Mouse (Mus musculus) CH12.LX (cell line): ENCODE measurements around the gene Best2. TPM values are rescaled to one million over a fixed set of nuclear protein-coding genes. Genes with fewer than 3 reads are reported as not detected.

Experiments used
- DNase-seq: peaks from one replicate; pipeline ENCODE4 v3.0.0-alpha.2; 2013; ENCODE audit errors: extremely low read depth
- H3K27ac ChIP-seq: 2 replicates; pipeline ENCODE4 v1.5.1; 2012; ENCODE audit warnings: low read depth, mild to moderate bottlenecking, control low read depth, moderate library complexity; ENCODE audit not compliant: insufficient read depth
- H3K27me3 ChIP-seq: replicated peaks from 2 replicates; pipeline ENCODE3; 2012; ENCODE audit warnings: inconsistent platforms
- H3K36me3 ChIP-seq, 2 experiments: replicated peaks in 1 of 2; 2 replicates each; pipeline versions ENCODE3 to v1.6.1; 2012; ENCODE audit warnings: inconsistent platforms in 1 of 2, low read length in 1 of 2, mild to moderate bottlenecking in 1 of 2, mixed read lengths in 1 of 2, moderate library complexity in 1 of 2; ENCODE audit not compliant: control insufficient read depth in 1 of 2, insufficient read depth in 1 of 2
- H3K4me1 ChIP-seq, 2 experiments: 2 replicates each; pipeline ENCODE4 v1.6.1; 2012; ENCODE audit warnings: inconsistent platforms in 1 of 2, moderate library complexity in 1 of 2; ENCODE audit not compliant: insufficient read depth in 2 of 2, control insufficient read depth in 1 of 2
- H3K4me2 ChIP-seq: 2 replicates; pipeline ENCODE4 v1.6.1; 2012; ENCODE audit warnings: low read depth, mild to moderate bottlenecking, control low read depth; ENCODE audit not compliant: poor library complexity, insufficient read depth, severe bottlenecking
- H3K4me3 ChIP-seq, 3 experiments: fragments of 150-350 bp in 1 of 3; sonication (generic) in 1 of 3; replicated peaks in 1 of 3; 2 replicates each; pipeline versions ENCODE3 to v1.5.1; 2011 to 2012; ENCODE audit warnings: low read depth in 2 of 3, low read length in 2 of 3, mild to moderate bottlenecking in 2 of 3, moderate library complexity in 2 of 3, control low read depth in 1 of 3, improper control_type of control experiment in 1 of 3, inconsistent platforms in 1 of 3, mixed read lengths in 1 of 3; ENCODE audit not compliant: poor library complexity in 1 of 3
- H3K79me2 ChIP-seq: replicated peaks from 2 replicates; pipeline ENCODE4 v1.6.1; 2012; ENCODE audit warnings: mild to moderate bottlenecking, moderate library complexity; ENCODE audit not compliant: control insufficient read depth, poor library complexity, insufficient read depth, severe bottlenecking; ENCODE audit errors: extremely low read depth
- H3K9ac ChIP-seq: 2 replicates; pipeline ENCODE4 v1.6.1; 2012; ENCODE audit warnings: low read depth, mild to moderate bottlenecking, control low read depth, moderate library complexity; ENCODE audit not compliant: insufficient read depth
- H3K9me3 ChIP-seq: replicated peaks from 2 replicates; pipeline ENCODE3; 2012; ENCODE audit warnings: low read length, inconsistent platforms, mixed read lengths
- BHLHE40 ChIP-seq: IDR thresholded peaks from 2 replicates; pipeline ENCODE4 v1.6.1; 2011; ENCODE audit warnings: mild to moderate bottlenecking, low read depth, low read length, improper control_type of control experiment
- CHD1 ChIP-seq: IDR thresholded peaks from 2 replicates; pipeline ENCODE4 v1.6.1; 2012; ENCODE audit warnings: low read depth, low read length, improper control_type of control experiment, inconsistent platforms
- CHD2 ChIP-seq: IDR thresholded peaks from 2 replicates; pipeline ENCODE4 v1.6.1; 2011; ENCODE audit warnings: low read length, improper control_type of control experiment
- CTCF ChIP-seq, 2 experiments: IDR thresholded peaks in 1 of 2; conservative IDR thresholded peaks in 1 of 2; 2 replicates each; pipeline ENCODE4 v1.5.1; 2011 to 2012; ENCODE audit warnings: low read depth in 2 of 2, low read length in 2 of 2, improper control_type of control experiment in 1 of 2, inconsistent platforms in 1 of 2, mild to moderate bottlenecking in 1 of 2, moderate library complexity in 1 of 2
- E2F4 ChIP-seq: IDR thresholded peaks from 2 replicates; pipeline ENCODE4 v1.6.1; 2011; ENCODE audit warnings: low read depth, low read length, improper control_type of control experiment; ENCODE audit not compliant: insufficient replicate concordance
- ELF1 ChIP-seq: IDR thresholded peaks from 2 replicates; pipeline ENCODE4 v1.6.1; 2014; ENCODE audit warnings: low read depth, mild to moderate bottlenecking, inconsistent platforms, low read length, improper control_type of control experiment
- EP300 ChIP-seq: IDR thresholded peaks from 2 replicates; pipeline ENCODE4 v1.6.1; 2011; ENCODE audit warnings: low read length, improper control_type of control experiment
- ETS1 ChIP-seq: conservative IDR thresholded peaks from 2 replicates; pipeline ENCODE4 v1.6.1; 2012; ENCODE audit warnings: low read depth, mild to moderate bottlenecking, inconsistent platforms, low read length, improper control_type of control experiment, moderate library complexity
- GABPA ChIP-seq: IDR thresholded peaks from 2 replicates; pipeline ENCODE4 v1.6.1; 2012; ENCODE audit warnings: low read depth, low read length, improper control_type of control experiment, inconsistent platforms; ENCODE audit not compliant: insufficient replicate concordance
- HCFC1 ChIP-seq: IDR thresholded peaks from 2 replicates; pipeline ENCODE4 v1.6.1; 2012; ENCODE audit warnings: low read depth, mild to moderate bottlenecking, inconsistent platforms, low read length, improper control_type of control experiment
- IRF4 ChIP-seq: IDR thresholded peaks from 2 replicates; pipeline ENCODE4 v1.6.1; 2014; ENCODE audit warnings: low read depth, mild to moderate bottlenecking, inconsistent platforms, low read length, improper control_type of control experiment
- JUN ChIP-seq: IDR thresholded peaks from 2 replicates; pipeline ENCODE4 v1.6.1; 2011; ENCODE audit warnings: low read depth, mild to moderate bottlenecking, low read length, improper control_type of control experiment, moderate library complexity; ENCODE audit not compliant: insufficient read depth
- JUND ChIP-seq: conservative IDR thresholded peaks from 2 replicates; pipeline ENCODE4 v1.6.1; 2011; ENCODE audit warnings: low read depth, low read length, improper control_type of control experiment
- KAT2A ChIP-seq: IDR thresholded peaks from 2 replicates; pipeline ENCODE4 v1.6.1; 2012; ENCODE audit warnings: low read length, improper control_type of control experiment, inconsistent platforms; ENCODE audit not compliant: insufficient replicate concordance
- MAFK ChIP-seq: IDR thresholded peaks from 2 replicates; pipeline ENCODE4 v1.6.1; 2011; ENCODE audit warnings: low read length, improper control_type of control experiment; ENCODE audit not compliant: insufficient replicate concordance
- MAX ChIP-seq: IDR thresholded peaks from 2 replicates; pipeline ENCODE4 v1.6.1; 2011; ENCODE audit warnings: low read length, improper control_type of control experiment
- MAZ ChIP-seq: IDR thresholded peaks from 2 replicates; pipeline ENCODE4 v1.6.1; 2012; ENCODE audit warnings: low read depth, mild to moderate bottlenecking, inconsistent platforms, low read length, improper control_type of control experiment, moderate library complexity
- MEF2A ChIP-seq: IDR thresholded peaks from 2 replicates; pipeline ENCODE4 v1.6.1; 2014; ENCODE audit warnings: low read depth, mild to moderate bottlenecking, inconsistent platforms, low read length, improper control_type of control experiment, borderline replicate concordance
- MXI1 ChIP-seq: IDR thresholded peaks from 2 replicates; pipeline ENCODE4 v1.6.1; 2011; ENCODE audit warnings: mild to moderate bottlenecking, low read depth, low read length, improper control_type of control experiment
- MYC ChIP-seq: IDR thresholded peaks from 2 replicates; pipeline ENCODE4 v1.6.1; 2011; ENCODE audit warnings: low read depth, mild to moderate bottlenecking, improper control_type of control experiment, low read length
- NELFE ChIP-seq: IDR thresholded peaks from 2 replicates; pipeline ENCODE4 v1.6.1; 2011; ENCODE audit warnings: low read depth, low read length, improper control_type of control experiment
- NRF1 ChIP-seq: IDR thresholded peaks from 2 replicates; pipeline ENCODE4 v1.6.1; 2014; ENCODE audit warnings: low read depth, mild to moderate bottlenecking, inconsistent platforms, low read length, improper control_type of control experiment, moderate library complexity
- PAX5 ChIP-seq: IDR thresholded peaks from 2 replicates; pipeline ENCODE4 v1.6.1; 2012; ENCODE audit warnings: low read length, inconsistent platforms, mixed read lengths
- POLR2A ChIP-seq: IDR thresholded peaks from 2 replicates; pipeline ENCODE4 v1.6.1; 2011; ENCODE audit warnings: low read depth, mild to moderate bottlenecking, improper control_type of control experiment, low read length
- POLR2AphosphoS2 ChIP-seq: IDR thresholded peaks from 2 replicates; pipeline ENCODE4 v1.6.1; 2011; ENCODE audit warnings: low read depth, low read length, improper control_type of control experiment
- RAD21 ChIP-seq: IDR thresholded peaks from 2 replicates; pipeline ENCODE4 v1.6.1; 2011; ENCODE audit warnings: low read depth, mild to moderate bottlenecking, low read length, improper control_type of control experiment, moderate library complexity
- RCOR1 ChIP-seq: conservative IDR thresholded peaks from 2 replicates; pipeline ENCODE4 v1.6.1; 2012; ENCODE audit warnings: low read depth, mild to moderate bottlenecking, inconsistent platforms, low read length, improper control_type of control experiment
- SIN3A ChIP-seq: IDR thresholded peaks from 2 replicates; pipeline ENCODE4 v1.6.1; 2012; ENCODE audit warnings: low read length, improper control_type of control experiment, inconsistent platforms
- SMC3 ChIP-seq: IDR thresholded peaks from 2 replicates; pipeline ENCODE4 v1.6.1; 2011; ENCODE audit warnings: low read depth, low read length, improper control_type of control experiment
- TBP ChIP-seq: conservative IDR thresholded peaks from 2 replicates; pipeline ENCODE4 v1.6.1; 2011; ENCODE audit warnings: low read depth, low read length, improper control_type of control experiment
- TCF12 ChIP-seq: IDR thresholded peaks from 2 replicates; pipeline ENCODE4 v1.6.1; 2014; ENCODE audit warnings: low read depth, mild to moderate bottlenecking, inconsistent platforms, low read length, improper control_type of control experiment
- UBTF ChIP-seq: IDR thresholded peaks from 2 replicates; pipeline ENCODE4 v1.6.1; 2012; ENCODE audit warnings: low read depth, mild to moderate bottlenecking, inconsistent platforms, low read length, improper control_type of control experiment, moderate library complexity
- USF1 ChIP-seq: IDR thresholded peaks from 2 replicates; pipeline ENCODE4 v1.6.1; 2014; ENCODE audit warnings: low read depth, mild to moderate bottlenecking, inconsistent platforms, low read length, improper control_type of control experiment
- USF2 ChIP-seq: conservative IDR thresholded peaks from 2 replicates; pipeline ENCODE4 v1.6.1; 2011; ENCODE audit warnings: low read depth, low read length, improper control_type of control experiment
- ZC3H11A ChIP-seq: IDR thresholded peaks from 2 replicates; pipeline ENCODE4 v1.6.1; 2012; ENCODE audit warnings: low read depth, mild to moderate bottlenecking, inconsistent platforms, low read length, improper control_type of control experiment
- ZKSCAN1 ChIP-seq: IDR thresholded peaks from 2 replicates; pipeline ENCODE4 v1.6.1; 2012; ENCODE audit warnings: low read depth, inconsistent platforms, low read length, improper control_type of control experiment, borderline replicate concordance
- ZMIZ1 ChIP-seq: IDR thresholded peaks from 2 replicates; pipeline ENCODE4 v1.6.1; 2012; ENCODE audit warnings: low read depth, mild to moderate bottlenecking, inconsistent platforms, low read length, improper control_type of control experiment
- ZNF384 ChIP-seq: IDR thresholded peaks from 2 replicates; pipeline ENCODE4 v1.6.1; 2012; ENCODE audit warnings: low read depth, low read length, improper control_type of control experiment, inconsistent platforms
- dilution Hi-C: fragments of 300-500 bp; cut with MboI; formaldehyde crosslinking; loops from 2 replicates; pipeline ENCODE4 v1.14.3; 2020; ENCODE audit warnings: low sequenced_read_pairs; ENCODE audit not compliant: extremely low pct_unique_long_range_greater_than_20kb, extremely low pct_ligation_motif_present
- in situ Hi-C: fragments of 300-500 bp; cut with MboI; formaldehyde crosslinking; loops from 3 replicates; pipeline ENCODE4 v1.14.3; 2019; ENCODE audit warnings: low sequenced_read_pairs, low pct_ligation_motif_present, low pct_unique_long_range_greater_than_20kb, mixed read lengths
- polyA plus RNA-seq: library from polyadenylated mRNA; unstranded; fragments of >175 nt; gene quantifications from 2 replicates; pipeline ENCODE4 v1.2.1, GENCODE M21; 2012; ENCODE audit warnings: low read depth; ENCODE audit not compliant: insufficient read length
- total RNA-seq, 2 experiments: library from RNA; depleted of rRNA; stranded (reverse); fragments of 300-350 nt in 1 of 2; fragments of >200 nt in 1 of 2; gene quantifications; 2 replicates each; pipeline ENCODE4 v1.2.3; 2012 to 2014

Gene Best2
- total and polyA plus RNA-seq, 3 experiments: 0.23 TPM; not detected in 2

DNA sequence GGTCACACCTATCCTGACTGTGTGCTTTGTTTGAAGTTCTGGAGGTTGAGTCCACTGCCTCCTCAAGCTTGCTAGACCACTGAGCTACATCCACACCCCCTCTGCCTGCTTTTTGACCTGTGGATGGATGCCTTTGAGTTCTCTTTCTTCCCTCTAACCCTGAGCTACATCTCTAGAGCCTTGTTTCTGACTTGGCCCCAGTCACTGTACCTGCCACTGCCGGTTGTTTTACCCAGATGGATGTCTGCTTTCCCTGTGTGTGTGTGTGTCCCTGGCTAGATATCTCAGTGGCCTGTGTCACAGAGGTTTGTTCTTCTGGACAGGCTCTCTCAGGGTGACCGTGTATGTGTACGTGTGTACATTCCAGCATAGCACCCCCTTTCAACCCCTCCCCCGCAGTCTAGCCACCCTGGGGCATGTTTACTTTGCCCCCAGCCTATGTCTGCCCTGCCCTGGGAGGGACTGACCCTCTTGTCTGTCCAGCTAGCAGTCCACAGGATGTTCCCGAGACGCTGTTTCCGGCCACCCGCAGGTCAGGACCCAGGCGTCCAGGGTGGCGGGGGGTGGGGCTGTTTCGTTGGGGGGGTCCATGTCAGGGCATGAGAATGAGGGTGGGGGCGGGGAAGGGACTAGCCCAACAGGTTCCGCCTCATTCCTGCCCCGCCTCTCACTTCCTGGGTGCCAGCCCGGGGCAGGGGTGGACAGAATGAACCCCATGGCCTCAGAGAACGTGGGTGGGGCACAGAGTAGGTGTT lies 29.9 kb downstream of the Best2 start:
- no peaks in the 10 kb centered on the region for H3K9me3 ChIP-seq
- H3K4me1 ChIP-seq: peaks cover 45 to 69% of the 10 kb centered on the region in 2 experiments
- in situ Hi-C loops: no loop called here
- H3K4me2 ChIP-seq: peak overlapping the region; percentile 90
- H3K36me3 ChIP-seq: no peaks in the 10 kb centered on the region
- peak; percentile 62 for DNase-seq
- peak overlapping the region; percentile 89 for H3K9ac ChIP-seq
- dilution Hi-C loops: no loop called here
- H3K79me2 ChIP-seq: no peaks in the 10 kb centered on the region
- H3K27me3 ChIP-seq: no peaks in the 10 kb centered on the region
- peak overlapping the region; percentile 94 for H3K27ac ChIP-seq
- TF ChIP-seq MXI1 (peak; percentile 35; the same call in 1 of the 2 replicates), RAD21 (no peak), HCFC1 (no peak), PAX5 (no peak), MYC (no peak; the same call in 1 of the 2 replicates), MAX (no peak), SIN3A (no peak), TCF12 (peak; percentile 41; the same call in 1 of the 2 replicates), IRF4 (no peak; the same call in 1 of the 2 replicates), TBP (no peak), BHLHE40 (peak; percentile 25; the same call in 1 of the 2 replicates), POLR2AphosphoS2 (no peak), RCOR1 (no peak), GABPA (no peak), KAT2A (no peak), SMC3 (no peak), UBTF (no peak), ZKSCAN1 (no peak), ZC3H11A (no peak), ZMIZ1 (no peak), MAZ (peak; percentile 88), MEF2A (peak; percentile 27; the same call in 1 of the 2 replicates), E2F4 (no peak), ZNF384 (no peak), USF1 (no peak), MAFK (no peak), ELF1 (peak; percentile 85), JUN (no peak), EP300 (no peak), POLR2A (0 out of 2 replicates have a peak, but pooled peaks have one; percentile 59), ETS1 (peak; percentile 46; the same call in 1 of the 2 replicates), JUND (no peak), CHD2 (peak; percentile 65), NELFE (no peak), NRF1 (no peak), CTCF (conservative IDR thresholded peaks at IDR 0.05 in 1 of 2, IDR thresholded peaks at IDR 0.05 in 1 of 2; ENCODE audit: low read depth in 2 of 2, low read length in 2 of 2) (no peak), CHD1 (peak; percentile 8; the same call in 1 of the 2 replicates), USF2 (no peak)
- peak overlapping the region; percentile 44 to 64 (median 56) for H3K4me3 ChIP-seq
